Mouse (Mus musculus) lung, postnatal 25 days (tissue): ENCODE data around the gene Tspan8.

Experiments
- DNase-seq: peaks from one replicate; pipeline ENCODE4 v3.0.0; 2022; ENCODE audit warnings: low spot score

Tspan8 gene

GRCm38 (mm10) chr10:115834017-115834416 is 17.4 kb downstream of the Tspan8 start:
- no peak for DNase-seq

- DNase-seq: no peak
Observed at GRCm38 (mm10) chr10:115846930-115847329, 30.3 kb downstream of the Tspan8 start.

- DNase-seq: no peak
Observed at GRCm38 (mm10) chr10:115848511-115848910, 31.9 kb downstream of the Tspan8 start.

- DNase-seq: no peak
Observed at GRCm38 (mm10) chr10:115860210-115860880, 43.7 kb downstream of the Tspan8 start.

- peak; percentile 8 for DNase-seq
Observed at GRCm38 (mm10) chr10:115861967-115862366, 45.3 kb downstream of the Tspan8 start.

GRCm38 (mm10) chr10:115882757-115883156 is 66.1 kb downstream of the Tspan8 start:
- DNase-seq: no peak

- peak; percentile 28 for DNase-seq
Observed at GRCm38 (mm10) chr10:115891924-115892323, 75.3 kb downstream of the Tspan8 start.

- no peak for DNase-seq
Observed at GRCm38 (mm10) chr10:115892973-115893372, 76.3 kb downstream of the Tspan8 start.

GRCm38 (mm10) chr10:115894045-115894444 is 77.4 kb downstream of the Tspan8 start:
- DNase-seq: peak; percentile 6

- DNase-seq: peak; percentile 22
Observed at GRCm38 (mm10) chr10:115896764-115897163, 80.1 kb downstream of the Tspan8 start.

- peak; percentile 49 for DNase-seq
Observed at GRCm38 (mm10) chr10:115897235-115897634, 80.6 kb downstream of the Tspan8 start.
